Mouse (Mus musculus): ENCODE results near the gene Gucd1.
A peak's percentile ranks its signal among the peaks of the same experiment; 100 is the strongest.
"Not testable (repeated sequence)": the region's sequence is repeated elsewhere in the genome, so short reads cannot be mapped to it uniquely, and the experiment has no call there.

Gucd1 gene

DNA sequence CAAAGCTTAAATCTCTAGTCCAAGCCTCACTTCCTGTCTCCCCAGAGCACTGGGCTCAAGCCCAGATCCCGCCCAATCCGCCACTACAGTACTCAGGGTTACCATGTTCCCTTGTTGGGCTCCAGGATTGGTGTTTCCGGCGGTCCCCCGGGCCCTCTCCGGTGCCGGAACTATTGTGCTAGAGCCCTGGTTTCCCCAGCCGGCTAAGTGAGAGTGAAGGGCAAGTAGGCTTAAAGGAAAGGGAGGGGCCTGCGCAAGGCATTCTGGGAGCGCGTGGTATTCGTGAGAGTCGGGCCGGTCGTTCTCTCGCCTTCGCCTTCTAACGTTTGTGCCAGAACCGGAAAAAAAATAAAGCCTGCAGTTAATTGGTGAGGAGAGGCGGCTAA lies at the start of gene Gucd1:
Gene Gucd1 (minus strand): TSS at position 215 of the 386 bp plus-strand sequence.
- peak; percentile 95 for DNase-seq (ENCODE audit: low read depth, low spot score)

DNA sequence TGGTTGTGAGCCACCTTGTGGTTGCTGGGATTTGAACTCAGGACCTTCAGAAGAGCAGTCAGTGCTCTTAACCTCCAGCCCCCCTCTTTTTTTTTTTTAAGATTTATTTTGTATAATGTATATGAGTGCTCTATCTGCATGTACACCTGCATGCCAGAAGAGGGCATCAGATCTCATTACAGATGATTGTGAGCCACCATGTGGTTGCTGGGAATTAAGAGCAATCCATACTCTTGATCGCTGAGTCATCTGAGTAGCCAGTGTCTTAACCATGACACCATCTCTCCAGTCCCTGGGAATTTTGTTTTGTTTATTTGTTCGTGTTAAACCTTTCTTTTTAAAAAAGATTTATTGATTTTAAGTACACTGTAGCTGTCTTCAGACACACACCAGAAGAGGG lies 49.0 kb upstream of the Gucd1 start:
- not testable (repeated sequence) for DNase-seq (ENCODE audit: low read depth, low spot score)

DNA sequence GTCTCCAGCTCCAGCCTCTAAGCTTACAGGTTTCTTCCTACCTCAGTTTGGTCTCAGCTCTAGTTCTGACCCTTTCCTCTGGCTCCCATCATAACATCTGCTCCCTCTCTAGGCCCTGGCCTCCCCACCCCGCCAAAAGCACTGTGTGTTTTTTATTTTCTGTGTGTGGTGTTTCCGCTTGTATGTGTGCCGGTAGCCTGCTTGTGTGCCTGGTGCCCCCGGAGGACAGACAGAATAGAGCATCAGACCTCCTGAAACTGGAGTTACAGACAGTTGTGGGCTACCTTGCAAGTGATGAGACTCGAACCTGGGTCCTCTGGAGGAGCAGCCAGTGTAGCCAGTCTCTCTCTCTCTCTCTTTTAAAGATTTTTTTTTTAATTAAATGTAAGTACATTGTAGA lies 48.5 kb upstream of the Gucd1 start:
- DNase-seq (ENCODE audit: low read depth, low spot score), result no peak

DNA sequence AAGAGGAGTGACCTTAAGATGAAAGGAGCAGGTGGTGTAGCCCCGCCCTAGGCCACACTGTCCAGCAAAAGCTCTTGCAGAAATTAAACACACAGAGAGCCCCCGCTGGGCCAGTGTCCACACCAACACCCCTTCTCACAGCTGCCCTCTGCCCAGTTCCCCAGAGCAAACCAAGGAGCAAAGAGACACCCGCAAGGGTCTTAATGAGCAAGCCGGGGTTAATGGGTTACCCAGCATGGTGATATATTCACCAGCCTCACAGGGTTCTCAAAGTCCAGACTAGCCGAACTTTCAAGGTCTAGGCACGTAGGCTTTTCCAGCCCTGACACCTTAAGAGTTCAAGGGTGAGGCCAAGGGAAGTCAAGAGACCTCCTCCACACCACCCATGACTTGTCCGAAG lies 48.1 kb upstream of the Gucd1 start:
- no peak for DNase-seq (ENCODE audit: low read depth, low spot score)

DNA sequence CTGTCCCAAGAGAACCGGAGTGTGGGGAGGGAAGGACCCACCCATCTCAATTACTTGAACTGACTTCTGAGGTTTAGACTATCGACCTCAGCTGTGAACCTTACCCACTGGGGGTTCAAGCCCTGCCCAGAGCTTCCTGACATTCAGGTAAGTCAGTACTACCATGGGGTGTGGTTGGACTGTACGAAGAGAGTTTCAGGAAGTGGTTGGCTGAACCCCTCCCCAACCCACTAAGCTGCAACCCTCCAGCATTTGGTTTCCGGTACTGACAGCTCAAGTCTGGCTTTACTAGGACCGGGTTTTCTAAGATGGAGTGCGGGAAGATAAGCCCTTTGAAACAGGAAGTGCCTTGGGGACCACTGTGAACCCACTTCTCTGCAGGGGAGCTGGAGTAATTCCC lies 47.7 kb upstream of the Gucd1 start:
- peak; percentile 27 for DNase-seq (ENCODE audit: low read depth, low spot score)

DNA sequence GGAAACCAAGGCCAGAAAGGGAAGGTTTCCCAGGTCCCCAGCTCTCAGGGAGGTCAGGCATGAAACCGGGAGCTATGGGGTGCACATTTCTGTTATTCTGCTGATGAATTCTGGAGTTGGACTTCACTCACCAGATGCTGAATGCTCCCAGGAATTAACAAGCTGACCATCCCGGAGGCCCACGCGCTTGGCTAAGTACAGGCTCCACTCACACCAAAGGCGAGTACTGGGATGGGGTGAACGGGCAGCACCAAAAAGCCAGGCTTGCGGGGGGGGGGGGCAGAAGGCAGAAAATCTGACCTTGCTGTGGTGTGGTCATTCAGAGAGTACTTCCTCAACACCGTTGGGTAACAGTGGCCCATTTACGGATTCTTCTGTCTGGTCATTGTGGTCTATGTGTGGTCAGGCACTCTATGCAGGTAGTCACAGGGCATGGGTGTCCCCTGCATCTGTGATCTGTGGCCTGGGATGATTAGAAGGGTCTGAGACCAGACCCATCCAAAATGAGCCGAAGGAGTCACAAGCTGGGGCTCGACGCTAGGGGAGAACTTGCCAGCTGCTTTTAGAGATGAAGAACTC lies 47.0 kb upstream of the Gucd1 start:
- no peak for DNase-seq (ENCODE audit: low read depth, low spot score)

DNA sequence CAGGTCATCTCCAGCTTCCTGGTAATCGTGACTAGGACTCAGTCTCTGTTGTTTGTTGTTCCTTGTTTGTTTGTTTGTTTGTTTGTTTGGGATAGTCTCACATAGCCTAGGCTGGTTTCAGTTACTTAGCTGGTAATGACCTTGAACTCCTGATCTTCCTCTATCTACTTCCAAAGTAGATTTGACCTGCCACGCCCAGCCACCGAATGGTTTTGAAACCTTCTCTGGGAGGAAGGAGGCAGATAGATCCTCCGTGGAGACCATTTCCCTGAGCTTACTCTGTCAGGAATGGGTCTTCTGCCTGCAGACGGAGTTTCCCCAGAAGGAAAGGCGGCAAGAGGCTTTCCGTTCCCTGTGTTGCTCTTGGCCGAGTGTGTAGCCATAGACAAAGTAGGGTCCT lies 44.8 kb upstream of the Gucd1 start:
- DNase-seq (ENCODE audit: low read depth, low spot score), result no peak

DNA sequence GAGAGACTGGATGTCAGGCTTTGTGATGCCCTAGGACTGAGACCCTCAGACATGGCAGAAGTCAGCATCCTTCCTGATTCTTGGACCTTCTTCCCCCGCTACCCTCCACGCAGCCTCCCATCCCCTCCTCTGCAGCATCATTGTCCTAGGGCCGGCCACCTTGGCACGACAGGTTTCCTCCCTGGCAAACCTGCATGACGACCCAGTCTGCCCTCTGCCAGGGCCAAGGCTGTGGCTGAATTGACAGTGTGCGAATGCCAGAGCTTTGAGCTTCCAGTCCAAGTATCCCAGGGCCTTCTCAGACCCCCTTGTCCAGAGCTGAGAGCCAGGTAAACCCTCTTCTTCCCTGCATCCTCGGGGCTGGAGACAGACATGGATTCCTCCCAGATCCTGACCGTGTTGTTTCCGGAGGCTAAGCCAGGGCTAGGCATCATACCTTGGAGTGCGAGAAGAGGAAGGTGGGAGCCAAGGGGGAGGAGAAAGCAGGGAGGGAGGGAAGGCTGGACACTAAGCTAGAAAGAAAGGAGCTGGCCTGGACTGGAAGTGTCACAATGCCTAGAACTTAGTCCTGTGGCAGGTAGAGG lies 43.4 kb upstream of the Gucd1 start, which contains the start of gene Ggt1:
Gene Ggt1 (plus strand): TSS at position 534 of the 584 bp plus-strand sequence.
- no peak for DNase-seq (ENCODE audit: low read depth, low spot score)

DNA sequence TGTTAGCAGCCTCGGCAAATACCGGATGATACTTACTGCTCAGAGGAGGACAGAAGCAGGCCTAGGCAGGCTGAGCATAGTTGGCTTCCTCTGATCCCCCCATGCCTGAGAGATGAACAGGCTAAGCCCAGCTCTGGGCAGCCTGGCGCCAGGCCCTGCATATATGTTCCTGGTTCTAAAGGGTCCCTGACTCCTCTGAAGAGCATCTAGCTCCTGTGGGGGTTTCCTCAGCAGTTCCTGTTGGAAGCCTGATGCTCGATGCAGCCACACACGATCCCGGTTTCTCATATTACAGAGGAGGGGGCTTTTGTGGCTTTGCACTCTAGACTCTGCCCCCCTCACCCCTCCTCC lies 42.8 kb upstream of the Gucd1 start:
- DNase-seq (ENCODE audit: low read depth, low spot score), result no peak

DNA sequence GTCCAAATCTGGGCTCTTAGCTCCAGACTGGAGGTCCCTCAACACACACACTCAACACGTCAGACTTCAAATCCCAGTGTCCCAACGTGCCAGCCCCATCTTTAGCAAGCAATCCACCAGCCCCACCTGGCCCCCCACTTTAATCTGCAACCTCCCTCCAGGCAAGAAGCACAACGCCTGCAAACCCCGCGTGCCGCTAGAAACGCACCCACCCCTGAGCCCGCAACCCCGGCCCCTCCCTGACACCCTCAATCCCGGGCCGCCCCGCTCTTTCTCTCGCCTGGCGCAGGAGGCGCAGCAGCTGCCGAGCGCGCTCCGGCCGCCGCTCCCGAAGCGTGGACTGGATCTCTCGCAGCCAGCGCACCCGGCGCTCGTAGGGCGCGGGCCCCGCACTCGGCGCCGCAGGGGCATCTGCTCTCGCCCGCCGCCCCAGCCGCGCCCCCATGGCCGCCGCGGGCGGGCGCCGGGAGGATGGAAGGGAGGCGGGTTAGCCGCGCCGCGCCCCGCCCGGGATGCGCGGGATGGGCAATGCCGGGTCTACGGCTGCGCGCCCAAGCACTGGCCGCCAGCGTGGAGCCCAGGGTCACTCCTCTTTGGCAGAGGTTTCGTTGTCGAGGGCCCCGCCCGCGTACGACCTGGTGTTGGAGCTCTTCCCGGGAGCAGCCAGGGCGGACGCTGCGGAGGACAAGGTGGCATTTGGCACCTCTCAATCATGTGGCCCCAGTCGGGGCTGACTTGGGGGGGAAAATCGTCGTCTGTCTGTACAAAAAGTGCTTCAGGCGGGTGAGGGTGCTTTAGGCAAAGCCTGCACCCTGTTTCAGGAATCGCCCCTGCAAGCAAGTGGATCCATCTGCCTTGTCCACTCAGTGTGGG lies 42.1 kb upstream of the Gucd1 start, which contains the start of gene Lrrc75b:
Gene Lrrc75b (minus strand): TSS at position 655 of the 873 bp plus-strand sequence.
- DNase-seq (ENCODE audit: low read depth, low spot score), result peak; percentile 21

DNA sequence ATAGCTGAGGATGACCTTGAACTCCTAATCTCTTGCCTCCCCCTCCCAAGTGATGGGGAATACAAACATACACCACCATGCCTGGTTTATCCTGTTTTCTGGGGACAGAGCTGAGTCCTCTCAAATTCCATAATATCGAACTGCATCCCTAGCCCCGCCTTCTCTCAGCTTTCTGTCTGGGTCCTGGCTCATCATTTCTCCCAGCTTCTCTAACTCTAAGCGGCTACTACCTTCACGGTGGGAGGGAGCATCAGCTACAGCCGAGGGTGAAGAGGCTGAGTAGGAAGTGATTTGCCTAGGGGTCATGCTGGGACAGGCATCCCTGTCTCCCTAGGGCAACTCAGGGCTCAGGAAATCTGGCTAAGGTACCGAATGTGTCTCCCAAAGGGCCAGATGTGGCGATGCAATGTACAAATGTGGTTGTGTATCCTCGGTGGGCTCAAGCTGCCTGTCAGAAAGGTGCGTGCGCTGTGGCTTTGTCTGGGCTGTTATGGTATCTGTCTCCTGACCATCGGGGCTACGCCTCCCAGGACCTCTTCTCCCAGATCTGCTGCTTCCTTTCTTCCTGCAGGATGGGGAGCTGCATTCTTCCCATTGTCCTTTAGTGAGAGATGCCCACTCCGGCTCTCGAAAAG lies 41.4 kb upstream of the Gucd1 start:
- no peak for DNase-seq (ENCODE audit: low read depth, low spot score)

DNA sequence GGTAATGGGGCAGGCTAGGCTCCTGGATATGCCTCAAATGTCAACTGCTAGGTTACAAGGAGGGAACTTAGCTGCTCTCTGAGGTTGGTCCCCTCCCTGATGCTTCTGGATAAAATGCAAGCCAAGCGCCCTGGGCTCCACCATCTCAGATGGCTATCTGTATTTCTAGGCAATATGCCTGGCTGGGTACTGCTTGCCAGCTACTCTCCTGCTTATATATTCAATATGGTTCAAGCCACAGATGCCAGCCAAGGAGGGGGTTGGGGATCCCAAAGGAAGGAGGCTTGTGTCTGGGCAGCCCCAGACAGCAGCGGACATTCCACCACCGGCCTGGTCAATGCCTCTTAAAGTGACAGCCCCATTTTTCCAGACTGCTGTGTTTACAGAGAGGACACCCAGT lies 40.7 kb upstream of the Gucd1 start:
- DNase-seq (ENCODE audit: low read depth, low spot score), result no peak

DNA sequence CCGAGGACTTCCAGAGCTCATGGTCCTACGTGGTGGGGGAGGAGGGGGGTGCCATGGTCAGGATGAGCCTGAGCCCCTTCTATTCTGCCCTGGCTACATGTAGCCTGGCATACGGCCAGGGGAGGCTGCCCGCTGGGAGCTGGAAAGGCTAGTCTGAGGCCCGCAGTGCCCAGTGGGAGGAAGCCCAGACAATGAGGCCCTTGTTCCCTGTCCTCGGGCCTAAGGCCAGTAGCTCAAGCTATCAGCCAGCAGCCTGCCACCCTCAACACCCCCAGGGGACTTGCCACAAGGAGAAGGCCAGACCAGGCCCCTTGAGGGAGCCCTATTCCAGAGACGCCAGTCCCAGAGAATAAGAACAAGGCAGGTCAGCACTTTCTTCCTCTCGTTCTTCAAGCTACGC lies 38.3 kb upstream of the Gucd1 start:
- DNase-seq (ENCODE audit: low read depth, low spot score), result no peak

DNA sequence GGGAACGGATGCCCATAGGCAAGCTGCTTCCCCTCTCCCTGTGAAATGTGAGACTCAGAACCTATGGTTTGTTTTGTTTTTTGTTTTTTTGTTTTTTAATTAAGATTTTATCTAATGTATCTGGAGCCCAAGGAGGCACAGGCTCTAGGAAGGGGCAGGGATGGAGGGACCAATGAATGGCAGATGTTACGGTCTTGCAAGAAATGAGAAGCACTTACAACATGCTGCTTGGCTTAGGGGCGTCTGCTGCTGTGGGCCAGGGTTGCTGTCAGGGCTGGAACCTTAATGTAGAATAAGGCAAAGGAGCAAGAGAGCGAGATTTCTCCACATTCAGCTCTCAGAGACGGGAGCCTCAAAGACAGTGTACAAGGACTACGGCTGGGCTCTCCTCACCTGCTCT lies 37.8 kb upstream of the Gucd1 start:
- no peak for DNase-seq (ENCODE audit: low read depth, low spot score)

DNA sequence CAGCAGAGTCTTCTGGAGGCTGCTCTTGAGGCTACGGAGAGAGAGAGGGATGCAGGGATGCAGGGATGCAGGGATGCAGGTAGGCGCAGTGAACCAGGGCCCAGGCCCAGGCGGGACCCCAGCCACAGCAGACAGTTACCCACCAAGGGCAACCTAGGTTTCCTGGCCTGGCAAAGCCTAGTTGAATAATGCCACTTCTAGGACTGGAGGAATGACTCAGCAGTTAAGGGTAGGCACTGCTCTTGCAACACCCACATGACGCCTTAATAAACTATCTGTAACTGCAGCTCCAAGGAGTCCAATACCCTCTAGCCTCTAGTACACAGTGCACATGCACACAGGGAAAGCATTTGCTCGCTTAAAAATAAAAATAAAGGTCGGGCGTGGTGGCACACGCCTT lies 36.3 kb upstream of the Gucd1 start:
- DNase-seq (ENCODE audit: low read depth, low spot score), result no peak

DNA sequence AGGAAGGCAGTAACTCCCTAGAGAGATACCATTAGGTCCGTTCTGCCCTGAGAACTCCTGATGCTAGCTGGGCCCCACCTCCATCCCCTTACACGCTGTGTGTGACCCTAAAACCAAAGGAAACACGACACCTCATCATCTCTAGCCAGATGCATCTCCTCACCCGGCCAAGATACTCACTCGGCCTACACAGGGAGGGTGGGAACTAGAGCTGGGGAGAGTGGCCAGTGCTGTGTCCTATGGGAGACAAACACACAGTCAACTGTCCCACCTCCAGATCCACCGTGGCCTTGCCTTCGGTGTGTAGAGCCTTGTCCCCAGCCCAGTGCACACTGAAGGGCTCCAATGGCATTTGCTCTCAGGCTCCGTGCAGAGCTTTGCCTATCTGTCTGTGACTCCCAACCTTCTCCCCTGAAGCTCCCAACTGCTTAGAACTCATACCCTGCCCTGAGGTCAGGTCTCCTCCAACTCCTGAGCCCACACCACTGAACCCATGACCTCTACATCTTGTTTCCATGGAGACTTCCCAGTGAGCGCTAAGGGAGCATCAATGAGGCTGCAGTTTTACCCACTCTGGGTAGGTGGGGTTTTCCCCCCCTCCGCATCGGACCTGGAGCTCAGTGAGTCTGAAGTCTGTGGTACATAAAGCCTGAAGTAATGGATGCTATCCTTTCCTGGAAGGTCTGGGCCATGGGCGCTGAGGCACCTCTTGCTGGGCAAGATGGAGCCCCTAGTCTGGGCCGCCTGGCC lies 35.1 kb upstream of the Gucd1 start:
- DNase-seq (ENCODE audit: low read depth, low spot score), result no peak

DNA sequence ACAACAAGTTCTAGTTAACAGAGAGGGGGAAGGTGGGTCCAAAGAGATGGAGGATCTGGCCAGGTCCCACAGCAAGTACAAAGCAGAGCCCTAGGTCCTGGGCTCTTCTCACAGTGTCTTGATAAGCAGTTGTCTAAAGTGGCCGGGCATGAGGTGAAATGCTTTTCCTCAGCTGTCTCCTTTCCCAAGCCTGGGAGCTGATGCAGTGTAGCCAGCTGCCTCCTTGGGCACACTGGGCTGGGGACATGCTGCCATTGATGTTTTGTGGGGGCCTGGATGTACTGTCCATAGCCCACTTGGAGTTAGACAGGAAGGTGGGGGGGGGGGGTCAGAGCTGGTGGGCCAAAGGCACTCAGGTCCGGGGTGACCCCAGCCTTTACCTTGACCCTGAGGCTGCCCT lies 34.3 kb upstream of the Gucd1 start:
- DNase-seq (ENCODE audit: low read depth, low spot score), result no peak

DNA sequence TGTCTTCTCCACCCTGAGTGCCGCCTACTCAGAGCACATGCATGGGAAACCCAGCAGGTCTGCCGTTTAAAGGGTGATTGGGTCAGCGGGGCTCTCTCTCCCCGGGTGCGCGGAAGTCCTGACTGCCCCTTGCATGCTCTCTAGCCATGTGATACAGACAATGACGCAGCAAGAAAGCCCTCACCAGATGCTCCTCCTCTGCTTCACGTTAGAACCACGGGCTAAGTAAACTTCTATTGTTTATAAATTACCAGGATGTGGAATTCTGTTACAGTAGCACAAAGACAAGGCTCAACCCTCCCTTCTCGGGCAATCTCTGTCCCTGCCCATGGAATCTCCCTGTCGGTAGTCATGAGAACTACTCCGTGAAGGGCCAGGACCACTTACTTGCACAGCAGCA lies 33.4 kb upstream of the Gucd1 start:
- DNase-seq (ENCODE audit: low read depth, low spot score), result no peak

DNA sequence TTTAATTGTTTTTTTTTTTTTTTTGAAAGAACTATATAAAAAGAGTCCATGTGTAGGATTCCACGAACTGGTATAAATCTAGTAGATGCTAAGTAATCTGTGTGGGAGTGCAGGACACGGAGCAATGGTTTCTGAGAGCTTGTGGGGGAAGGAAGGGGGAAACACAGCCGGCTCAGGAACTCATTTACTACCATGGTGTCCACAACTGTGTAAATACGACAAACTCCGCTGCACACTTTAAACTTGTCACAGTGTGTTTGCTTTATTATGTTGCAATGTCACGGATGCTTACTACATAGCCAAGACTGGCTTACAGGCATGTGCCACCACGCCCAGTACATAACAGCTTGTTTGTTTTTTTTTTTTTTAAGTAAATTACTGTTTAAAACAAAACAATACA lies 32.1 kb upstream of the Gucd1 start:
- no peak for DNase-seq (ENCODE audit: low read depth, low spot score)

DNA sequence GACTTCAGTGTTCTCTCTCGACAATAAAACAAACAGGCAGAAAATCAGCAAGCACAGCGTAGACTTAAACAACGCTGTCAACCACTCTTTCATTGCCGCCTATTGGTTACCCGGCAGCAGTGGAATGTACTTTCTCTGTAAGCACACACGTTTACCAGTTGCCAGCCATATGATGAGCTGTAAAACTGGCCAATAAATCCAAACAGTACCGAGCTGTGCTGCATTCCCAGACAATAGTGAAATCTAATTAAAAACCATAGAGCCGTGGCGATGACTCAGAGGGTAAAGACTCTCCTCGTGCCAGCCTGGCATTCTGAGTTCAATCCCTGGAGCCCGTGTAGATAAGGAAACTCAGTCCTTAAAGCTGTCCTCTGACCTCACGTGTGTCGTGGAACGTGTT lies 30.7 kb upstream of the Gucd1 start:
- DNase-seq (ENCODE audit: low read depth, low spot score), result no peak

DNA sequence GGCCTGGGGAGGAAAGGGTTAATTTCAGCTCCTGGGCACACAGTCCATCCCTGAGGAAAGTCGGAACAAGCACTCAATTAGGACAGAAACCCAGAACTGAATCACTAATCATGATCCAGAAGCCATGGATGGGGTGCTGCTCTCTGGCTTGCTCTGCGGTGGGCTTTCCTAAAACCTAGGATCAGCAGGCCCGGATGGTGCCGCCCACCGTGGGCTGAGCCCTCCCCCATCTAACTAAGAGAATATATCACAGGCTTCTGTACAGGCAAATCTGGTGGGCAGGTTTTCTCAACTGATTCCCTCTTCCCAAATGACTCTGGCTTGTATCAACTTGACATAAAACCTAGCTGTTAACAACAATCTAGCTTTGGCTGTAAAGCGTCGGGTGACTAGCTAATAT lies 30.1 kb upstream of the Gucd1 start:
- DNase-seq (ENCODE audit: low read depth, low spot score), result no peak

DNA sequence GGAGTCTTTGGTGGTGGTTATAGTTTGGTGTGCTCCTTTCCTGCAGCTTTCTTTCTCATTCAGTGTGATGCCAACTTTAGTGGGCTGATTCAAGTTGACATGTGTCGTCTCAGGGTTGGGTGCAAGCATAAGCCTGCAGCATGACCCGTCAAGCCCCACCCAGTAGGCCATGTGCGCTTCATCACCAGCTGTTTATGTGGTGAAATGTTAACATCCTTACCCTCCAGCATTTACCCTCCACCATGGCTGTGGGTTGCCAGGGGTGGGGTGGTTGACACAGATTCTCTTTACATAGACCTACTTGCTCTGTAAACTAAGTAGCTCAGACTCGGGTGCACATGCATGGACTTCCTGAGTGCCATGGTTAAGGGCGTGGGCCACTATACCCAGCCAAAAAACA lies 18.4 kb upstream of the Gucd1 start:
- DNase-seq (ENCODE audit: low read depth, low spot score), result no peak
